Mouse (Mus musculus): ENCODE data around the gene Dcst2. TPM values are rescaled to one million over a fixed set of nuclear protein-coding genes. Genes with fewer than 3 reads are reported as not detected.

Dcst2 gene
- polyA plus RNA-seq, 1 experiment from 2014 or later, result not detected

DNA sequence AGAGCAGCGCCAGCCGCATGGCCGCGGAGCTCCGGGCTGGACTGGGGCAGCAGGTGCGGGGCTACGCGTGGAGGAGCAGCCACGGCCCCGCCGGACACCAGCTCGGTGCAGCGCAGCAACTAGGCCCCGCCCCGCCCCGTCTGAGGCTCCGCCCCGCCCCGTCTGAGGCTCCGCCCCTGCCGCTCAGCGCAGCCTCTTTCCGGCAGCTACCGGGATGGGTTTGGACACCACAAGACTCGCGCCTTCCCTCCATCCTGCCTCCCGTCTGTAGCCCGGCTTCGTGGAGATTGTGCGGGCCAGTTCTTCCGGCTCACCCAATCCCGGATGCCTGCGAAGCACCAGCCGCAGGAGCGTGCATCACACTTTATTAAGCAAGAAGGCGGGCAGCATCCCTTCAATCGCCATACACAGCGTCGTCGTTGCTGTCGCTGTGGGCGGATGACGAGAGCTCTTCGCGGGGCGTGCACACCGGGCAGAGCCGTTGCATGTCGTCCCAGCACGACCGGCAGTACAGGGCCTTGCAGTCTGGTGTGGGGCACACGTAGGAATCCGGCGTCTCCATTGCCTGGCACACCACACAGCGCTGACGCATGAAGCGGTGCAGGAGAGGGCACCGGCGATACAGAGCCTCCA is 11.8 kb upstream of the Dcst2 start, which contains the start of gene Adam15:
Adam15 (minus strand) TSS at position 128 of the 633 bp plus-strand sequence.
- Histone ChIP-seq H3K27me3 (ENCODE audit: control insufficient read depth, insufficient read depth, low read length) (peaks cover 10% of the 10 kb centered on the region), H3K9ac (ENCODE audit: low read length) (peak within 1 kb of the TSS; percentile 56), H3K4me3 (ENCODE audit: low read depth, low read length) (peak within 1 kb of the TSS; percentile 57), H3K36me3 (ENCODE audit: control insufficient read depth, insufficient read depth, low read length) (no peaks in the 10 kb centered on the region), H3K4me2 (peak within 1 kb of the TSS; percentile 95), H3K9me3 (ENCODE audit: control insufficient read depth, low read length) (no peaks in the 10 kb centered on the region), H3K27ac (ENCODE audit: low read depth, low read length) (no peak within 1 kb of the TSS; the same call in 1 of the 2 replicates), H3K4me1 (ENCODE audit: control insufficient read depth, insufficient read depth, low read length) (peaks cover 13% of the 10 kb centered on the region)
- peak; percentile 93 for ATAC-seq (ENCODE audit: low FRiP score)
- WGBS, result 2% methylated on average over 47 of the region's 59 CpGs
- DNase-seq (ENCODE audit: low spot score, missing footprints), result peak; percentile 100

DNA sequence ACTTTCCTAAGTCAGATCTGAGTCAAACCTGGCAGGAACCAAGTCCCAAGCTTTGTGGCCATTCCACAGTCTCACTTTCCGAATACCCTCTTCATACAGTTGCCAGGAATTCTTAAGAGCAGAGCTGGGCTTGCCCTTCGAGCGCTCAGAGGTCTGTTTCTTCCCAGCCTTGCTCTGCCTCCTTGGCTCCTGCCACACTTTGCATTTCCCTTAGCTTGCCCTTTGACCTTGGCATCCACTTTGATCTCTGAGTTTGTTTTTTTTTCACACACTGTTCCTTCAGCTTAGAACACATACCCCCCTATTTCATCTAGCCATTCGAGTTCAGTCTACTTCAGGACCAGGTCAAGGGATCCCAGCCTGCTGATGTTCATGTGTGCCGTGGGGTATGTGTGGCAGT is 10.5 kb upstream of the Dcst2 start:
- Histone ChIP-seq H3K27me3 (ENCODE audit: control insufficient read depth, insufficient read depth, low read length) (peaks cover 10% of the 10 kb centered on the region), H3K27ac (ENCODE audit: low read depth, low read length) (no peak overlapping the region), H3K4me1 (ENCODE audit: control insufficient read depth, insufficient read depth, low read length) (peaks cover 13% of the 10 kb centered on the region), H3K9ac (ENCODE audit: low read length) (no peak overlapping the region), H3K4me2 (no peak overlapping the region), H3K4me3 (ENCODE audit: low read depth, low read length) (no peak overlapping the region), H3K36me3 (ENCODE audit: control insufficient read depth, insufficient read depth, low read length) (no peaks in the 10 kb centered on the region), H3K9me3 (ENCODE audit: control insufficient read depth, low read length) (no peaks in the 10 kb centered on the region)
- ATAC-seq (ENCODE audit: low FRiP score) (no peak), DNase-seq (ENCODE audit: low spot score, missing footprints) (no peak)
- 66% methylated on average over 5 of the region's 5 CpGs for WGBS

DNA sequence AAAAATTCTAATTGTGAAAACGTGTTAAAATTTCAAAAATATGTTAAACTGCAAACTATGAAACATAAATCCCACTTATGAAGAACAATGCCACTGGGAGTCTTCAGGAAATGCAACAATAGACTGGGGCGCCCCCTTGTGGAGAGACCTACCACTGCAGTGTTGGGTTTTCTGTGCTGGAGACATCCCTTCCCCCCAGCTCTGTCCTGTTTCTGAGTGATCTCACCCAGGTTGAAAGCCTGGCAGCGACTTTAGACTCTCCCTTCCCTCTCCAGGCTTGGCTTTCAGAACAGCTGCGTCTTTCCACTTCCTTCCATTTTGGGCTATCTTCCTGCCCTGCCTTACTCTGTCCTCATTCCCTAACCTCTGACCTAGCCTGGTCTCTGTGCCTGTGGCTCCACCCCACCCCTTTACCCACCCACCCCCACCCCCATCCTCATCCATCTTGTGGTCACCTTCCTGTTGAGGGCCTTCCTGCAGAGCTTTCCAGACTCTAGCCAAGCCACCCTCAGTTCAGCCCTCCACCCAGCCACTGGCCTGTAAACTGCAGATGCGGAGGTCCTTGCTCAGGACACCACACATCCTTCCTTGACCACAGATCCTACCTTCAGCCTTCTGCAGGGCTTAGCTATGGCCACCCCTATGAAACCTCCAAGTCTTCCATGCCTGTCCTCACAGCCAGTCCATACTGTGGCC is 6.8 kb upstream of the Dcst2 start:
- DNase-seq (ENCODE audit: low spot score, missing footprints) (peak; percentile 98), ATAC-seq (ENCODE audit: low FRiP score) (peak; percentile 28; the same call in 1 of the 2 replicates)
- Histone ChIP-seq H3K9me3 (ENCODE audit: control insufficient read depth, low read length) (no peaks in the 10 kb centered on the region), H3K4me3 (ENCODE audit: low read depth, low read length) (no peak overlapping the region), H3K27me3 (ENCODE audit: control insufficient read depth, insufficient read depth, low read length) (peaks cover 2% of the 10 kb centered on the region), H3K4me1 (ENCODE audit: control insufficient read depth, insufficient read depth, low read length) (peaks cover 4% of the 10 kb centered on the region), H3K27ac (ENCODE audit: low read depth, low read length) (no peak overlapping the region), H3K9ac (ENCODE audit: low read length) (no peak overlapping the region), H3K4me2 (no peak overlapping the region), H3K36me3 (ENCODE audit: control insufficient read depth, insufficient read depth, low read length) (no peaks in the 10 kb centered on the region)
- WGBS, result 19% methylated on average over 5 of the region's 5 CpGs

DNA sequence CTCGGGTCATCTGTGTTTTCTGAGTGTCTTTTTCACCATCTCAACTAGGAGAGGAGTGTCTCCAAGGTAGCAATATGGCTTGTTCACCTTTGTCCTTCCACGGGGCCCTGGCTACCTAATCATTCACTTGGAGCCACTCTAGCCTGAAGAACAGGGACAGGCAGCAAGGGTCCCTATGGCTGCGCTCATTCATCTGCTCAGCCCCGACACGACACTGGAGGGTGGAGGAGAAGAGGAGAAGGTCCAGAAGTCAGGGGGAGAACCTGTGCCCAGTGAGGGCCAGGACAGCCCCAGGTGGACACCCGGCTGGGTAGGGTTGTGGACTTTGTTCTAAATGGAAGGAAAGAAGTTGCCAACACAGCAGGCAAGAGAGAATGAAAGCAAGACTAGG is 6.3 kb upstream of the Dcst2 start:
- no peaks in the 10 kb centered on the region for H3K4me1 ChIP-seq (ENCODE audit: control insufficient read depth, insufficient read depth, low read length)
- no peak overlapping the region for H3K27ac ChIP-seq (ENCODE audit: low read depth, low read length)
- WGBS, result 79% methylated on average over 6 of the region's 6 CpGs
- no peak overlapping the region for H3K4me2 ChIP-seq
- H3K9ac ChIP-seq (ENCODE audit: low read length), result no peak overlapping the region
- H3K36me3 ChIP-seq (ENCODE audit: control insufficient read depth, insufficient read depth, low read length), result no peaks in the 10 kb centered on the region
- H3K9me3 ChIP-seq (ENCODE audit: control insufficient read depth, low read length), result no peaks in the 10 kb centered on the region
- H3K27me3 ChIP-seq (ENCODE audit: control insufficient read depth, insufficient read depth, low read length), result no peaks in the 10 kb centered on the region; the same call in 1 of the 2 replicates
- DNase-seq (ENCODE audit: low spot score, missing footprints) (no peak), ATAC-seq (ENCODE audit: low FRiP score) (no peak)
- H3K4me3 ChIP-seq (ENCODE audit: low read depth, low read length), result no peak overlapping the region

DNA sequence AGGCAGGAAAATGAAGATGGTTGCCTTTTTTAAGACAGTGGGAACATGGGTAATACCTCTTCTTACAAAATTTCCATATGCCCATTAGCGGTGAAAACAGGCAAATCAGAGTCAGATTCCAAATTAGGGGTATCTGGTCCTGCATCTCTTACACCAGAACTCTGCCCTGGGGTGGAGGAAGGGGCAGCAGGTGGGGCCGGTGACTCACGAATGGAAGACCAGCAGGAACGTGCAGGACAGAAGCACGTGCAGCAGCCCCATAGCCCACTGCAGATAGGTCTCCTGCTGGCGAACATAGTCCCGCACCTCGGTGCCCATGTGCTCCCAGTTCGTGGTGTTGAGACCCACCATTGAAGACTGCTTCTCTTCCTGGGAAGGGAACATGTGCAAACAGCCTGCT is 5.7 kb upstream of the Dcst2 start:
- 75% methylated on average over 9 of the region's 9 CpGs for WGBS
- H3K27ac ChIP-seq (ENCODE audit: low read depth, low read length), result no peak overlapping the region
- no peak overlapping the region for H3K4me3 ChIP-seq (ENCODE audit: low read depth, low read length)
- no peak overlapping the region for H3K9ac ChIP-seq (ENCODE audit: low read length)
- ATAC-seq (ENCODE audit: low FRiP score) (no peak), DNase-seq (ENCODE audit: low spot score, missing footprints) (no peak)
- no peaks in the 10 kb centered on the region for H3K9me3 ChIP-seq (ENCODE audit: control insufficient read depth, low read length)
- H3K4me1 ChIP-seq (ENCODE audit: control insufficient read depth, insufficient read depth, low read length), result no peaks in the 10 kb centered on the region
- H3K27me3 ChIP-seq (ENCODE audit: control insufficient read depth, insufficient read depth, low read length), result no peaks in the 10 kb centered on the region
- H3K36me3 ChIP-seq (ENCODE audit: control insufficient read depth, insufficient read depth, low read length), result no peaks in the 10 kb centered on the region
- H3K4me2 ChIP-seq, result no peak overlapping the region

DNA sequence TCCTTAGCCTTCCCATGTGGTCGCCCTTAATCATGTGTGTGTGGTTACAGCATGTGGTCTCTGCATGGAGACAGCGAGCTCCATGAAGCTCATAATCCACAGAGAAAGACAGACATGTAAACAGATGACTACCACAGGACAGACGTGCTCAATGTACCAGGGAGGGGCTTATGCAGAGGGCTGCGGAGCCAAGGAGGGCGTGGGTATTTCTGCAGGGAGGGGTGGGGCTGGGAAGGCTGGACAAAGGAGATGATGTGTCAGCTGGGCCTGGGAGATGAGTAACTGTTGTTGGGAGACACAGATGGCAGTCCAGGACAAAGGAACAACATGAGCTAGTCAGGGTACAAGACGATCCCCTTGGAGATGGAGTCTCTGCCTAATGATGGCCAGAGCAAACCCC is 2.1 kb upstream of the Dcst2 start:
- H3K27me3 ChIP-seq (ENCODE audit: control insufficient read depth, insufficient read depth, low read length), result no peaks in the 10 kb centered on the region
- 73% methylated on average over 6 of the region's 6 CpGs for WGBS
- no peak for ATAC-seq (ENCODE audit: low FRiP score)

DNA sequence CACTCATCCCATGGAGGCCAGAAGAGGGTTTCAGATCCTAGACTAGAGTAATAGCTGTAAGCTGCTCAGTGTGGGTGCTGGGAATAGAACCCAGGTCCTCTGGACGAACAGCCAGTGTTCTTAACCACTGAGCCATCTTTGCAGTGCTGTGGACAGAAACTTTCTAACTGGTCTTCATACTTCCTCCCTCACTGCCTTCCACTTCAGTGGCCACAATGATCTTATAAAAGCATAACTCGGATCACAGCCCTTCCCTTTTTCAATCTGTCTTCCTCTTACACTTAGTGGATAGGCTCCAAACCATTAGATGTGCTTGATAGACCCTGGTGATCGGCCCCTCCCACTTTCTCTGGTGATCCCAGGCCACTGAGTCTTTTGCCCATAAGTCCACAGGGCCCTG is 1.5 kb upstream of the Dcst2 start:
- 83% methylated on average over 3 of the region's 3 CpGs for WGBS
- Histone ChIP-seq H3K36me3 (ENCODE audit: control insufficient read depth, insufficient read depth, low read length) (no peaks in the 10 kb centered on the region), H3K27me3 (ENCODE audit: control insufficient read depth, insufficient read depth, low read length) (no peaks in the 10 kb centered on the region), H3K4me2 (no peak overlapping the region), H3K9me3 (ENCODE audit: control insufficient read depth, low read length) (no peaks in the 10 kb centered on the region), H3K4me3 (ENCODE audit: low read depth, low read length) (no peak overlapping the region), H3K4me1 (ENCODE audit: control insufficient read depth, insufficient read depth, low read length) (no peaks in the 10 kb centered on the region), H3K9ac (ENCODE audit: low read length) (no peak overlapping the region), H3K27ac (ENCODE audit: low read depth, low read length) (no peak overlapping the region)
- ATAC-seq (ENCODE audit: low FRiP score), result no peak
- no peak for DNase-seq (ENCODE audit: low spot score, missing footprints)

More for the DNA sequence above, 2.1 kb upstream of the Dcst2 start:
- Histone ChIP-seq H3K4me2 (no peak overlapping the region), H3K9ac (ENCODE audit: low read length) (no peak overlapping the region), H3K9me3 (ENCODE audit: control insufficient read depth, low read length) (no peaks in the 10 kb centered on the region), H3K36me3 (ENCODE audit: control insufficient read depth, insufficient read depth, low read length) (no peaks in the 10 kb centered on the region), H3K4me3 (ENCODE audit: low read depth, low read length) (no peak overlapping the region), H3K4me1 (ENCODE audit: control insufficient read depth, insufficient read depth, low read length) (no peaks in the 10 kb centered on the region), H3K27ac (ENCODE audit: low read depth, low read length) (no peak overlapping the region)
- no peak for DNase-seq (ENCODE audit: low spot score, missing footprints)

DNA sequence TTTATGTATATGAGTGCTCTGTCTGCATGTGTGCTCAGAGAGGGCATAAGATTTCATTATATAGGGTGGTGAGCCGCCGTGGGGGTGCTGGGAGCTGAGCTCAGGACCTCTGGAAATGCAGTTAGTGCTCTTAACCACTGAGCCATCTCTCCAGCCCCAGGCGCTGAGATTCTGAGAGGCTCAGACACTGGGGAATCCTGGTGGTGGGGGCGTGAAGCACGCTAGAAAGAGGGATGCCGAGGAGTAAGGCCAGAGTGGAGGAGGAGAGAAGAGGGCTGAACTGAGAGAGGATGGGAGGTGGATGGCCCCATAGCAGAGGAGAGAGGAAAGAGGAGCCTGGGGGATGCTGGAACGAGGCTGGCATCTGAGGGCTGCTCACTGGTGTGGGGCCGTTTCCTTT is 2.9 kb downstream of the Dcst2 start:
- DNase-seq (ENCODE audit: low spot score, missing footprints) (no peak), ATAC-seq (ENCODE audit: low FRiP score) (no peak)
- H3K4me3 ChIP-seq (ENCODE audit: low read depth, low read length), result no peak overlapping the region
- no peak overlapping the region for H3K27ac ChIP-seq (ENCODE audit: low read depth, low read length)
- no peak overlapping the region for H3K4me2 ChIP-seq
- 48% methylated on average over 8 of the region's 8 CpGs for WGBS
- H3K4me1 ChIP-seq (ENCODE audit: control insufficient read depth, insufficient read depth, low read length), result no peaks in the 10 kb centered on the region
- no peaks in the 10 kb centered on the region for H3K36me3 ChIP-seq (ENCODE audit: control insufficient read depth, insufficient read depth, low read length)
- H3K9me3 ChIP-seq (ENCODE audit: control insufficient read depth, low read length), result no peaks in the 10 kb centered on the region
- H3K9ac ChIP-seq (ENCODE audit: low read length), result no peak overlapping the region
- no peaks in the 10 kb centered on the region for H3K27me3 ChIP-seq (ENCODE audit: control insufficient read depth, insufficient read depth, low read length)

DNA sequence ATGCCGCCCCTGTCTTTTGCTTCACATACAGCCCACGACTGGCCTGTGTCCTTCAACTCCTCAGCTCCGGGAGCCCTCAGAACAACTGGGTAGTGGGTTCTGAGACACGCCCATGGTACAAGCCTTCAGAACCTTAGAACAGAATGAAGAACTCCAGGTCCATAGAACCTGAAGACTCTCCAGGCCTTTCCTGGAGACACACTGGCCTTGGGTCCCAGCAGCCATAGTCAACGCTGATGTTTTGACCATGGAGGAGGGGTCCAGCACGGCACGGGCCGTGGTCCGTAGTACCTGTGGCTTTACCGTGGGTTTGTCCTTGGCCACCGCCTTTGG is 3.3 kb downstream of the Dcst2 start, which contains the start of gene Dcst1:
Dcst1 (minus strand) TSS at position 101 of the 333 bp plus-strand sequence.
- Histone ChIP-seq H3K4me2 (no peak within 1 kb of the TSS), H3K27ac (ENCODE audit: low read depth, low read length) (no peak within 1 kb of the TSS), H3K4me1 (ENCODE audit: control insufficient read depth, insufficient read depth, low read length) (no peaks in the 10 kb centered on the region), H3K27me3 (ENCODE audit: control insufficient read depth, insufficient read depth, low read length) (no peaks in the 10 kb centered on the region), H3K9me3 (ENCODE audit: control insufficient read depth, low read length) (no peaks in the 10 kb centered on the region), H3K36me3 (ENCODE audit: control insufficient read depth, insufficient read depth, low read length) (no peaks in the 10 kb centered on the region), H3K9ac (ENCODE audit: low read length) (no peak within 1 kb of the TSS), H3K4me3 (ENCODE audit: low read depth, low read length) (no peak within 1 kb of the TSS)
- no peak for ATAC-seq (ENCODE audit: low FRiP score)
- no peak for DNase-seq (ENCODE audit: low spot score, missing footprints)
- WGBS, result 85% methylated on average over 11 of the region's 11 CpGs

Data from midbrain, embryonic 11.5 days (tissue).